Mouse (Mus musculus) neutrophil, adult 59 days (primary cell): ENCODE results near the gene Cul4a. TPM values are rescaled to one million over a fixed set of nuclear protein-coding genes. Genes with fewer than 3 reads are reported as not detected.

ENCODE experiments used
- total RNA-seq, 2 experiments: library from RNA; stranded (reverse); gene quantifications; 1 replicate in 1 of 2; 2 replicates in 1 of 2; pipeline ENCODE4 v1.2.4; 2023

Cul4a gene
- 10 to 100 TPM; 40.5 to 45.0 TPM for total RNA-seq

GRCm38 (mm10) chr8:13105087-13105881 lies at the start of gene Cul4a, which contains the start of gene Pcid2:
Cul4a (plus strand) TSS chr8:13105621.
Pcid2 (minus strand) TSS chr8:13105459.

GRCm38 (mm10) chr8:13060441-13061150 lies 44.8 kb upstream of the Cul4a start, which contains the start of gene Proz:
Proz (plus strand) TSS chr8:13060914.

GRCm38 (mm10) chr8:13158718-13159376 lies 53.4 kb downstream of the Cul4a start, which contains the start of gene Lamp1:
Lamp1 (plus strand) TSS chr8:13159161.

Other genes with a start within 250 kb of the Cul4a start
- gene Mcf2l, start 231.8 kb upstream of the Cul4a start, total RNA-seq, result 10 to 100 TPM; 29.7 to 42.4 TPM
- 1 to 10 TPM; 1.2 to 2.1 TPM for gene F7, start 79.6 kb upstream of the Cul4a start, total RNA-seq
- 10 to 100 TPM; 39.8 to 60.3 TPM for gene F10, start 68.3 kb upstream of the Cul4a start, total RNA-seq
- gene Proz, start 44.7 kb upstream of the Cul4a start, total RNA-seq, result under 1 TPM in 1 of 2 experiments, not detected in 1; 0.18 TPM
- gene Pcid2, start 162 bp upstream of the Cul4a start, total RNA-seq, result 10 to 100 TPM; 21.5 to 24.8 TPM
- 100 to 1,000 TPM; 295 to 392 TPM for gene Lamp1, start 53.5 kb downstream of the Cul4a start, total RNA-seq
- gene Grtp1, start 95.0 kb downstream of the Cul4a start, total RNA-seq, result under 1 TPM; 0.26 to 0.36 TPM
- not detected for gene Adprhl1, start 148.5 kb downstream of the Cul4a start, total RNA-seq
- gene Dcun1d2, start 182.5 kb downstream of the Cul4a start, total RNA-seq, result 1 to 10 TPM; 9.3 to 10.0 TPM
- 10 to 100 TPM; 44.0 to 48.5 TPM for gene Tmco3, start 182.6 kb downstream of the Cul4a start, total RNA-seq
- 100 to 1,000 TPM; 172 to 199 TPM for gene Tfdp1, start 233.1 kb downstream of the Cul4a start, total RNA-seq